Mouse (Mus musculus) embryonic facial prominence, embryonic 11.5 days (tissue): Measurements from ENCODE around the gene Eaf2. TPM values are rescaled to one million over a fixed set of nuclear protein-coding genes. Genes with fewer than 3 reads are reported as not detected.

Experiments used
- ATAC-seq: fragments of 200-750 bp; cut with Nextera tagmentation; replicated peaks from 2 replicates; pipeline ENCODE4 v1.8.0; 2017; ENCODE audit warnings: low read depth; ENCODE audit not compliant: insufficient number of reproducible peaks, low FRiP score, low TSS enrichment
- DNase-seq: peaks from one replicate; pipeline ENCODE4 v3.0.0-alpha.2; 2015; ENCODE audit warnings: low spot score
- H3K27ac ChIP-seq: fragments of 300-500 bp; sonication (generic); replicated peaks from 2 replicates; pipeline ENCODE4 v1.5.1; 2014; ENCODE audit warnings: mild to moderate bottlenecking, low read depth, low read length, control low read depth
- H3K27me3 ChIP-seq: fragments of 300-500 bp; sonication (generic); 2 replicates; pipeline ENCODE4 v1.6.1; 2014; ENCODE audit warnings: mild to moderate bottlenecking, low read length, moderate library complexity, mixed read lengths; ENCODE audit not compliant: control insufficient read depth, insufficient read depth
- H3K36me3 ChIP-seq: fragments of 300-500 bp; sonication (generic); replicated peaks from 2 replicates; pipeline ENCODE4 v1.6.1; 2014; ENCODE audit warnings: low read depth, mild to moderate bottlenecking, low read length, moderate library complexity, mixed read lengths; ENCODE audit not compliant: control insufficient read depth, insufficient read depth
- H3K4me1 ChIP-seq: fragments of 300-500 bp; sonication (generic); 2 replicates; pipeline ENCODE4 v1.6.1; 2014; ENCODE audit warnings: low read length, mixed read lengths; ENCODE audit not compliant: control insufficient read depth, insufficient read depth
- H3K4me2 ChIP-seq: fragments of 300-500 bp; sonication (generic); 2 replicates; pipeline ENCODE4 v1.6.1; 2014; ENCODE audit warnings: low read depth, mild to moderate bottlenecking, control low read depth, low read length, moderate library complexity
- H3K4me3 ChIP-seq: fragments of 300-500 bp; sonication (generic); 2 replicates; pipeline ENCODE4 v1.5.1; 2014; ENCODE audit warnings: low read depth, low read length, control low read depth
- H3K9ac ChIP-seq: fragments of 300-500 bp; sonication (generic); replicated peaks from 2 replicates; pipeline ENCODE4 v1.6.1; 2014; ENCODE audit warnings: mild to moderate bottlenecking, control low read depth, low read length
- H3K9me3 ChIP-seq: fragments of 300-500 bp; sonication (generic); replicated peaks from 2 replicates; pipeline ENCODE4 v1.6.1; 2016; ENCODE audit warnings: mild to moderate bottlenecking, low read length, inconsistent platforms, mixed read lengths; ENCODE audit not compliant: control insufficient read depth
- WGBS: fragments of 180-500 bp; shearing (Covaris S2); extraction: QIAGEN DNeasy Blood & Tissue Kit; methylation state at CpG from one replicate; pipeline ENCODE4 v1.1.7; 2014; 5-methylcytosine and 5-hydroxymethylcytosine counted together
- polyA plus RNA-seq: library from polyadenylated mRNA; unstranded; fragments of >200 nt; fragmentation: Nextera tagmentation; extraction: Ambion mirVana; gene quantifications from 2 replicates; pipeline ENCODE4 v1.2.1, GENCODE M21; 2014

The Eaf2 gene
- polyA plus RNA-seq, 1 experiment from 2014 or later = 1.7 TPM

- Histone ChIP-seq H3K4me2 (no peak overlapping the region), H3K9me3 (no peaks in the 10 kb centered on the region), H3K36me3 (no peaks in the 10 kb centered on the region), H3K9ac (no peak overlapping the region), H3K27ac (no peak overlapping the region), H3K27me3 (no peaks in the 10 kb centered on the region), H3K4me3 (no peak overlapping the region), H3K4me1 (no peaks in the 10 kb centered on the region)
- DNase-seq (no peak), ATAC-seq (no peak)
- WGBS = 86% methylated on average over 2 of the region's 2 CpGs
Observed at GRCm38 (mm10) chr16:36784146-36784545, 90.7 kb downstream of the Eaf2 start.

GRCm38 (mm10) chr16:36775658-36776057 is 99.1 kb downstream of the Eaf2 start:
- no peaks in the 10 kb centered on the region for H3K9me3 ChIP-seq
- no peak overlapping the region for H3K9ac ChIP-seq
- WGBS = 85% methylated on average over 6 of the region's 6 CpGs
- no peaks in the 10 kb centered on the region for H3K27me3 ChIP-seq
- no peaks in the 10 kb centered on the region for H3K4me1 ChIP-seq
- H3K4me3 ChIP-seq = no peak overlapping the region
- H3K27ac ChIP-seq = no peak overlapping the region
- no peak for ATAC-seq
- no peaks in the 10 kb centered on the region for H3K36me3 ChIP-seq
- no peak overlapping the region for H3K4me2 ChIP-seq
- no peak for DNase-seq

GRCm38 (mm10) chr16:36772996-36773395 is 101.8 kb downstream of the Eaf2 start:
- Histone ChIP-seq H3K4me3 (no peak overlapping the region), H3K4me2 (no peak overlapping the region), H3K27ac (no peak overlapping the region), H3K4me1 (no peaks in the 10 kb centered on the region), H3K27me3 (no peaks in the 10 kb centered on the region), H3K9ac (no peak overlapping the region), H3K9me3 (no peaks in the 10 kb centered on the region), H3K36me3 (no peaks in the 10 kb centered on the region)
- ATAC-seq = no peak
- 95% methylated on average over 5 of the region's 5 CpGs for WGBS
- no peak for DNase-seq

GRCm38 (mm10) chr16:36771703-36772102 is 103.1 kb downstream of the Eaf2 start:
- WGBS = 95% methylated on average over 3 of the region's 3 CpGs
- Histone ChIP-seq H3K9ac (no peak overlapping the region), H3K9me3 (no peaks in the 10 kb centered on the region), H3K4me3 (no peak overlapping the region), H3K27ac (no peak overlapping the region), H3K4me1 (no peaks in the 10 kb centered on the region), H3K27me3 (no peaks in the 10 kb centered on the region), H3K4me2 (no peak overlapping the region), H3K36me3 (no peaks in the 10 kb centered on the region)
- DNase-seq = no peak
- ATAC-seq = no peak

GRCm38 (mm10) chr16:36771244-36771643 is 103.6 kb downstream of the Eaf2 start:
- H3K27me3 ChIP-seq = no peaks in the 10 kb centered on the region
- WGBS = 80% methylated on average over 2 of the region's 2 CpGs
- no peak overlapping the region for H3K27ac ChIP-seq
- no peaks in the 10 kb centered on the region for H3K9me3 ChIP-seq
- ATAC-seq = no peak
- H3K9ac ChIP-seq = no peak overlapping the region
- H3K4me1 ChIP-seq = no peaks in the 10 kb centered on the region
- H3K4me3 ChIP-seq = no peak overlapping the region
- H3K4me2 ChIP-seq = no peak overlapping the region
- no peaks in the 10 kb centered on the region for H3K36me3 ChIP-seq
- DNase-seq = no peak

GRCm38 (mm10) chr16:36770830-36771229 is 104.0 kb downstream of the Eaf2 start:
- no peaks in the 10 kb centered on the region for H3K4me1 ChIP-seq
- H3K27ac ChIP-seq = no peak overlapping the region
- H3K4me3 ChIP-seq = no peak overlapping the region
- H3K36me3 ChIP-seq = no peaks in the 10 kb centered on the region
- no peak overlapping the region for H3K9ac ChIP-seq
- H3K27me3 ChIP-seq = no peaks in the 10 kb centered on the region
- H3K4me2 ChIP-seq = no peak overlapping the region
- no peaks in the 10 kb centered on the region for H3K9me3 ChIP-seq
- no peak for ATAC-seq
- 54% methylated on average over 4 of the region's 4 CpGs for WGBS
- DNase-seq = no peak

- no peak for DNase-seq
- H3K4me1 ChIP-seq = no peaks in the 10 kb centered on the region
- no peak overlapping the region for H3K4me3 ChIP-seq
- no peaks in the 10 kb centered on the region for H3K36me3 ChIP-seq
- no peak overlapping the region for H3K9ac ChIP-seq
- ATAC-seq = no peak
- H3K27me3 ChIP-seq = no peaks in the 10 kb centered on the region
- no peak overlapping the region for H3K27ac ChIP-seq
- no peaks in the 10 kb centered on the region for H3K9me3 ChIP-seq
- WGBS = 76% methylated on average over 8 of the region's 13 CpGs
- H3K4me2 ChIP-seq = no peak overlapping the region
Observed at GRCm38 (mm10) chr16:36770191-36770771, 104.5 kb downstream of the Eaf2 start.

GRCm38 (mm10) chr16:36751979-36752378 is 122.8 kb downstream of the Eaf2 start:
- no peak overlapping the region for H3K27ac ChIP-seq
- H3K4me2 ChIP-seq = no peak overlapping the region
- H3K9me3 ChIP-seq = no peaks in the 10 kb centered on the region
- no peak overlapping the region for H3K9ac ChIP-seq
- WGBS = 85% methylated on average over 3 of the region's 3 CpGs
- H3K36me3 ChIP-seq = no peaks in the 10 kb centered on the region
- no peaks in the 10 kb centered on the region for H3K27me3 ChIP-seq
- H3K4me3 ChIP-seq = no peak overlapping the region
- ATAC-seq (no peak), DNase-seq (no peak)
- H3K4me1 ChIP-seq = no peaks in the 10 kb centered on the region
